In genomic region chr4:48124416-48124772, GRCm38 (mm10) we compare ENCODE assay signal across 8 mouse cellular contexts. TPM values are rescaled to one million over a fixed set of nuclear protein-coding genes. Genes with fewer than 3 reads are reported as not detected.
DNase-seq lines count a peak whose midpoint lies in the region; ATAC-seq and TF ChIP-seq lines count a peak whose summit lies in the region.

No protein-coding gene starts in this region.

- TF ChIP-seq CTCF in intestine, postnatal 0 days (IDR thresholded peaks at IDR 0.05; ENCODE audit: low read depth) = no peak

- peak overlapping the region; percentile 90 for H3K4me3 ChIP-seq in intestine, postnatal 0 days (ENCODE audit: low read depth, low read length)
- H3K4me3 ChIP-seq in midbrain, embryonic 15.5 days = peak overlapping the region; percentile 80

- H3K36me3 ChIP-seq in intestine, postnatal 0 days (ENCODE audit: control insufficient read depth, insufficient read depth) = no peaks in the 10 kb centered on the region
- no peaks in the 10 kb centered on the region for H3K36me3 ChIP-seq in midbrain, embryonic 15.5 days (replicated peaks)

- 4% methylated on average over 9 of the region's 9 CpGs for WGBS in intestine, postnatal 0 days
- WGBS in midbrain, embryonic 15.5 days = 5% methylated on average over 9 of the region's 9 CpGs

- no peak overlapping the region for H3K27ac ChIP-seq in intestine, postnatal 0 days (ENCODE audit: low read depth, low read length)
- no peak overlapping the region for H3K27ac ChIP-seq in midbrain, embryonic 15.5 days

- no peak for DNase-seq in cerebellum, adult 18-20 months
- peak; percentile 6 for DNase-seq in urinary bladder, postnatal 25 days (ENCODE audit: low spot score)
- no peak for DNase-seq in urinary bladder, postnatal 14 days (ENCODE audit: low spot score)
- DNase-seq in ovary, postnatal 36 days (ENCODE audit: low spot score) = no peak
- DNase-seq in kidney, postnatal 36 days = no peak

- peak; percentile 63; the same call in 1 of the 2 replicates for ATAC-seq in cerebellum, adult (ENCODE audit: insufficient number of reproducible peaks, low FRiP score, low TSS enrichment)
- ATAC-seq in intestine, postnatal 0 days = peak; percentile 69
- peak; percentile 92 for ATAC-seq in midbrain, embryonic 15.5 days (replicated peaks)

- no peaks in the 10 kb centered on the region for H3K9me3 ChIP-seq in intestine, postnatal 0 days (ENCODE audit: control insufficient read depth)
- H3K9me3 ChIP-seq in midbrain, embryonic 15.5 days = no peaks in the 10 kb centered on the region

- no peaks in the 10 kb centered on the region for H3K27me3 ChIP-seq in intestine, postnatal 0 days (replicated peaks; ENCODE audit: control insufficient read depth, insufficient read depth, low read length)
- no peaks in the 10 kb centered on the region for H3K27me3 ChIP-seq in midbrain, embryonic 15.5 days (replicated peaks)

- H3K4me2 ChIP-seq in intestine, postnatal 0 days (replicated peaks; ENCODE audit: low read depth) = peak overlapping the region; percentile 88
- H3K4me2 ChIP-seq in midbrain, embryonic 15.5 days = peak overlapping the region; percentile 79

- H3K4me1 ChIP-seq in intestine, postnatal 0 days (replicated peaks; ENCODE audit: control insufficient read depth, insufficient read depth, low read length) = no peaks in the 10 kb centered on the region
- peaks cover 6% of the 10 kb centered on the region for H3K4me1 ChIP-seq in midbrain, embryonic 15.5 days

- H3K9ac ChIP-seq in intestine, postnatal 0 days (ENCODE audit: low read depth, low read length) = 0 out of 2 replicates have a peak overlapping the region, but pooled peaks have one; percentile 92
- no peak overlapping the region for H3K9ac ChIP-seq in midbrain, embryonic 15.5 days

RNA-seq across cellular contexts. Expression of gene Stx17, which starts 0.3 kb away (rescaled TPM):
- polyA plus RNA-seq in intestine, postnatal 0 days (2015; fragmentation: Nextera tagmentation; extraction: Ambion mirVana) = 15.1 and 16.2 TPM in 2 replicates
- 22.2 and 23.0 TPM in 2 replicates for polyA plus RNA-seq in midbrain, embryonic 15.5 days (2015; fragmentation: Nextera tagmentation; extraction: Ambion mirVana)
